Mouse (Mus musculus): ENCODE measurements at regions not wholly inside any gene's neighbourhood (a gene's known extent, or its start where the extent isn't known, plus 50 kb on each side); places are given as distances from the start of the nearest gene placed in this dataset.
"Not testable (repeated sequence)": the region's sequence is repeated elsewhere in the genome, so short reads cannot be mapped to it uniquely, and the experiment has no call there.

GRCm38 (mm10) chr1:41909799-41910198 is 785.8 kb upstream of the Pou3f3 start:
- WGBS: 77% methylated on average over 5 of the region's 5 CpGs
- H3K4me3 ChIP-seq: no peak overlapping the region
- no peak for DNase-seq (ENCODE audit: low spot score)
- H3K36me3 ChIP-seq (replicated peaks): no peaks in the 10 kb centered on the region
- peaks cover 14% of the 10 kb centered on the region for H3K4me1 ChIP-seq
- H3K27ac ChIP-seq (replicated peaks): no peak overlapping the region
- H3K27me3 ChIP-seq (replicated peaks; ENCODE audit: low read depth, poor library complexity, severe bottlenecking): no peaks in the 10 kb centered on the region
- H3K9me3 ChIP-seq: no peaks in the 10 kb centered on the region

GRCm38 (mm10) chr1:41916730-41917347 is 778.7 kb upstream of the Pou3f3 start:
- no peak for DNase-seq (ENCODE audit: low spot score)

GRCm38 (mm10) chr1:41917807-41918206 is 777.8 kb upstream of the Pou3f3 start:
- H3K36me3 ChIP-seq (replicated peaks); H3K4me3 ChIP-seq; H3K27me3 ChIP-seq (replicated peaks; ENCODE audit: low read depth, poor library complexity, severe bottlenecking); H3K27ac ChIP-seq (replicated peaks); H3K9me3 ChIP-seq; DNase-seq (ENCODE audit: low spot score): not testable (repeated sequence)
- WGBS: 79% methylated on average over 5 of the region's 5 CpGs
- peaks cover 15% of the 10 kb centered on the region for H3K4me1 ChIP-seq

More at GRCm38 (mm10) chr1:41916730-41917347, 778.7 kb upstream of the Pou3f3 start:
- H3K9me3 ChIP-seq: no peaks in the 10 kb centered on the region
- H3K27me3 ChIP-seq (replicated peaks; ENCODE audit: low read depth, poor library complexity, severe bottlenecking): no peaks in the 10 kb centered on the region
- peaks cover 23% of the 10 kb centered on the region for H3K4me1 ChIP-seq
- no peaks in the 10 kb centered on the region for H3K36me3 ChIP-seq (replicated peaks)
- H3K27ac ChIP-seq (replicated peaks): no peak overlapping the region
- 89% methylated on average over 4 of the region's 4 CpGs for WGBS
- no peak overlapping the region for H3K4me3 ChIP-seq

GRCm38 (mm10) chr1:41918394-41919262 is 776.9 kb upstream of the Pou3f3 start:
- Histone ChIP-seq H3K27me3 (replicated peaks; ENCODE audit: low read depth, poor library complexity, severe bottlenecking) (no peaks in the 10 kb centered on the region), H3K9me3 (no peaks in the 10 kb centered on the region), H3K4me3 (no peak overlapping the region), H3K36me3 (replicated peaks) (no peaks in the 10 kb centered on the region), H3K4me1 (peaks cover 15% of the 10 kb centered on the region), H3K27ac (replicated peaks) (no peak overlapping the region)
- DNase-seq (ENCODE audit: low spot score): peak; percentile 11
- 30% methylated on average over 11 of the region's 11 CpGs for WGBS

- 79% methylated on average over 1 of the region's 1 CpGs for WGBS
- no peaks in the 10 kb centered on the region for H3K27me3 ChIP-seq (replicated peaks; ENCODE audit: low read depth, poor library complexity, severe bottlenecking)
- H3K4me3 ChIP-seq: no peak overlapping the region
- no peaks in the 10 kb centered on the region for H3K36me3 ChIP-seq (replicated peaks)
- no peaks in the 10 kb centered on the region for H3K9me3 ChIP-seq
- DNase-seq (ENCODE audit: low spot score): no peak
- H3K4me1 ChIP-seq: no peaks in the 10 kb centered on the region
- H3K27ac ChIP-seq (replicated peaks): no peak overlapping the region
Observed at GRCm38 (mm10) chr1:41933777-41934176, 761.8 kb upstream of the Pou3f3 start.

- DNase-seq (ENCODE audit: low spot score): no peak
- WGBS: 73% methylated on average over 7 of the region's 7 CpGs
- no peaks in the 10 kb centered on the region for H3K36me3 ChIP-seq (replicated peaks)
Observed at GRCm38 (mm10) chr1:41935912-41936478, 759.6 kb upstream of the Pou3f3 start.

GRCm38 (mm10) chr1:41960982-41961381 is 734.6 kb upstream of the Pou3f3 start:
- 58% methylated on average over 2 of the region's 2 CpGs for WGBS
- no peaks in the 10 kb centered on the region for H3K4me1 ChIP-seq
- H3K36me3 ChIP-seq (replicated peaks): no peaks in the 10 kb centered on the region
- DNase-seq (ENCODE audit: low spot score): no peak
- H3K4me3 ChIP-seq: no peak overlapping the region
- no peaks in the 10 kb centered on the region for H3K9me3 ChIP-seq
- H3K27me3 ChIP-seq (replicated peaks; ENCODE audit: low read depth, poor library complexity, severe bottlenecking): no peaks in the 10 kb centered on the region
- no peak overlapping the region for H3K27ac ChIP-seq (replicated peaks)

More at GRCm38 (mm10) chr1:41935912-41936478, 759.6 kb upstream of the Pou3f3 start:
- no peaks in the 10 kb centered on the region for H3K27me3 ChIP-seq (replicated peaks; ENCODE audit: low read depth, poor library complexity, severe bottlenecking)
- no peak overlapping the region for H3K27ac ChIP-seq (replicated peaks)
- H3K9me3 ChIP-seq: no peaks in the 10 kb centered on the region
- no peaks in the 10 kb centered on the region for H3K4me1 ChIP-seq
- H3K4me3 ChIP-seq: no peak overlapping the region

GRCm38 (mm10) chr1:41981545-41981944 is 714.0 kb upstream of the Pou3f3 start:
- Histone ChIP-seq H3K27me3 (replicated peaks; ENCODE audit: low read depth, poor library complexity, severe bottlenecking) (no peaks in the 10 kb centered on the region), H3K4me3 (no peak overlapping the region), H3K36me3 (replicated peaks) (no peaks in the 10 kb centered on the region), H3K4me1 (no peaks in the 10 kb centered on the region), H3K9me3 (no peaks in the 10 kb centered on the region), H3K27ac (replicated peaks) (no peak overlapping the region)
- WGBS: 79% methylated on average over 5 of the region's 5 CpGs
- no peak for DNase-seq (ENCODE audit: low spot score)

- DNase-seq (ENCODE audit: low spot score): no peak
- no peak overlapping the region for H3K27ac ChIP-seq (replicated peaks)
- H3K27me3 ChIP-seq (replicated peaks; ENCODE audit: low read depth, poor library complexity, severe bottlenecking): no peaks in the 10 kb centered on the region
- 89% methylated on average over 6 of the region's 6 CpGs for WGBS
- no peaks in the 10 kb centered on the region for H3K4me1 ChIP-seq
- H3K9me3 ChIP-seq: no peaks in the 10 kb centered on the region
- H3K36me3 ChIP-seq (replicated peaks): no peaks in the 10 kb centered on the region
- H3K4me3 ChIP-seq: no peak overlapping the region
Observed at GRCm38 (mm10) chr1:42006235-42006634, 689.3 kb upstream of the Pou3f3 start.

GRCm38 (mm10) chr1:42008046-42008445 is 687.5 kb upstream of the Pou3f3 start:
- 95% methylated on average over 3 of the region's 3 CpGs for WGBS
- no peaks in the 10 kb centered on the region for H3K27me3 ChIP-seq (replicated peaks; ENCODE audit: low read depth, poor library complexity, severe bottlenecking)
- no peak for DNase-seq (ENCODE audit: low spot score)

GRCm38 (mm10) chr1:42012911-42013310 is 682.7 kb upstream of the Pou3f3 start:
- Histone ChIP-seq H3K9me3 (no peaks in the 10 kb centered on the region), H3K4me3 (no peak overlapping the region), H3K4me1 (no peaks in the 10 kb centered on the region), H3K27me3 (replicated peaks; ENCODE audit: low read depth, poor library complexity, severe bottlenecking) (no peaks in the 10 kb centered on the region), H3K27ac (replicated peaks) (no peak overlapping the region), H3K36me3 (replicated peaks) (no peaks in the 10 kb centered on the region)
- DNase-seq (ENCODE audit: low spot score): no peak
- WGBS: 90% methylated on average over 3 of the region's 3 CpGs

More at GRCm38 (mm10) chr1:42008046-42008445, 687.5 kb upstream of the Pou3f3 start:
- Histone ChIP-seq H3K27ac (replicated peaks) (no peak overlapping the region), H3K4me3 (no peak overlapping the region), H3K4me1 (no peaks in the 10 kb centered on the region), H3K9me3 (no peaks in the 10 kb centered on the region), H3K36me3 (replicated peaks) (no peaks in the 10 kb centered on the region)

GRCm38 (mm10) chr1:42018966-42019365 is 676.6 kb upstream of the Pou3f3 start:
- H3K36me3 ChIP-seq (replicated peaks): no peaks in the 10 kb centered on the region

More at GRCm38 (mm10) chr1:42018966-42019365, 676.6 kb upstream of the Pou3f3 start:
- Histone ChIP-seq H3K9me3 (no peaks in the 10 kb centered on the region), H3K4me3 (no peak overlapping the region), H3K27me3 (replicated peaks; ENCODE audit: low read depth, poor library complexity, severe bottlenecking) (no peaks in the 10 kb centered on the region), H3K27ac (replicated peaks) (no peak overlapping the region), H3K4me1 (no peaks in the 10 kb centered on the region)
- no peak for DNase-seq (ENCODE audit: low spot score)
- WGBS: 76% methylated on average over 2 of the region's 2 CpGs

All from embryonic facial prominence, embryonic 10.5 days (tissue).